Mouse (Mus musculus) heart, embryonic 12.5 days (tissue): Measurements from ENCODE around the gene Tlk1. TPM values are rescaled to one million over a fixed set of nuclear protein-coding genes. Genes with fewer than 3 reads are reported as not detected.

Experiments used
- ATAC-seq: fragments of 200-750 bp; cut with Nextera tagmentation; 2 replicates; pipeline ENCODE4 v1.8.0; 2017; ENCODE audit warnings: moderate TSS enrichment, moderate library complexity; ENCODE audit not compliant: insufficient number of reproducible peaks, low FRiP score
- H3K27ac ChIP-seq: fragments of 300-500 bp; sonication (generic); 2 replicates; pipeline ENCODE4 v1.5.1; 2016; ENCODE audit warnings: mild to moderate bottlenecking, moderate library complexity; ENCODE audit not compliant: poor library complexity, severe bottlenecking
- H3K27me3 ChIP-seq: fragments of 300-500 bp; sonication (generic); replicated peaks from 2 replicates; pipeline ENCODE4 v1.6.1; 2016; ENCODE audit warnings: mild to moderate bottlenecking, moderate library complexity
- H3K36me3 ChIP-seq: fragments of 300-500 bp; sonication (generic); 2 replicates; pipeline ENCODE4 v1.6.1; 2016; ENCODE audit warnings: mild to moderate bottlenecking, moderate library complexity
- H3K4me1 ChIP-seq: fragments of 300-500 bp; sonication (generic); replicated peaks from 2 replicates; pipeline ENCODE4 v1.6.1; 2016; ENCODE audit warnings: mild to moderate bottlenecking
- H3K4me2 ChIP-seq: fragments of 300-500 bp; sonication (generic); 2 replicates; pipeline ENCODE4 v1.6.1; 2016; ENCODE audit warnings: mild to moderate bottlenecking, moderate library complexity
- H3K4me3 ChIP-seq: fragments of 300-500 bp; sonication (generic); 2 replicates; pipeline ENCODE4 v1.5.1; 2016; ENCODE audit warnings: mild to moderate bottlenecking
- H3K9ac ChIP-seq: fragments of 300-500 bp; sonication (generic); 2 replicates; pipeline ENCODE4 v1.6.1; 2016; ENCODE audit warnings: mild to moderate bottlenecking, moderate library complexity
- H3K9me3 ChIP-seq: fragments of 300-500 bp; sonication (generic); replicated peaks from 2 replicates; pipeline ENCODE4 v1.6.1; 2016; ENCODE audit warnings: mild to moderate bottlenecking, moderate library complexity
- WGBS: fragments of 180-500 bp; shearing (Covaris S2); methylation state at CpG from one replicate; pipeline ENCODE4 v1.1.7; 2016; 5-methylcytosine and 5-hydroxymethylcytosine counted together
- polyA plus RNA-seq: library from polyadenylated mRNA; unstranded; fragments of >200 nt; fragmentation: Nextera tagmentation; extraction: Ambion mirVana; gene quantifications from 2 replicates; pipeline ENCODE4 v1.2.1, GENCODE M21; 2016

Gene Tlk1
- polyA plus RNA-seq, 1 experiment from 2014 or later, result 43.6 TPM

DNA sequence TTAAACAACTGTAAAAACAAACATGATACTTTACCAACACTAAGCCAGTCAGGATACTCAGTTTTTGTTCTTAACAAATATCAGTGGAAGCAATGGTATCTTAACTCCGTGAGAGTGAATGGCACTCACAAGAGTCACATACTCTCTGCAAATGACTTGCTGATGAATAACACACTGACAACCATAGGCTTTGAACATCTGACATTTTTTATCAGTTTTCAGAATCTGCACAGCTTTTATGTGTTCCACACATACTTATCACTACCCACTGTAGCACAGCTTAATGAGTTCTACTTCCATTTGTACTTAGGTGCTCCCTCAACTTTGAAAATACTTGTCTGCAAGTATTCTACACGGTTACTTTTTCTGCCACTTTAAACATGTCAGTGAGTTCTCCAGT, 35.3 kb downstream of the Tlk1 start:
- no peak overlapping the region for H3K4me2 ChIP-seq
- ATAC-seq, result no peak
- H3K36me3 ChIP-seq, result peaks cover 11% of the 10 kb centered on the region
- 68% methylated on average over 2 of the region's 2 CpGs for WGBS
- no peaks in the 10 kb centered on the region for H3K9me3 ChIP-seq
- no peak overlapping the region for H3K4me3 ChIP-seq
- no peak overlapping the region for H3K9ac ChIP-seq
- no peak overlapping the region for H3K27ac ChIP-seq
- H3K27me3 ChIP-seq, result no peaks in the 10 kb centered on the region
- H3K4me1 ChIP-seq, result peaks cover 13% of the 10 kb centered on the region

DNA sequence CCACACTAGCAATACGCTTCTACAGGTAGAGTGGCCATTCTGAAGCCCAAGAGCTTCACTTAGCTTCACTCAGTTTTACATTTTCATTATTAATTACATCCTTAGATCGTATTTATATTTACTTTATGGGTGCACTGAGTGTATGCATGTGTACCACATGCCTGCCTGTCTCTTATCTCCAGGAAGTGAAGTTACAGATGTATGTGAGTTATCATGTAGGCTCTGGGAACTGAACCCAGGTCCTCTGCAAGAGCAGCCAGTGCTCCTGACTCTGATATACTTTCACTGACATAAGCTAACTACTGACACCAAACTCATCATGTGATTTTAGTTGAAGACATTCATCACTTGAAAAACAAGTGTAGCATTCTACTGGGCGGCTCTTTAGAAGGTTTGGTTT, 36.2 kb downstream of the Tlk1 start:
- H3K4me3 ChIP-seq, result no peak overlapping the region
- no peak overlapping the region for H3K9ac ChIP-seq
- no peak overlapping the region for H3K27ac ChIP-seq
- H3K27me3 ChIP-seq, result no peaks in the 10 kb centered on the region
- 0 out of 2 replicates have a peak, but pooled peaks cover 3% of the 10 kb centered on the region for H3K36me3 ChIP-seq
- WGBS, result 86% methylated on average over 3 of the region's 3 CpGs
- H3K4me2 ChIP-seq, result no peak overlapping the region
- peaks cover 15% of the 10 kb centered on the region for H3K4me1 ChIP-seq
- H3K9me3 ChIP-seq, result no peaks in the 10 kb centered on the region
- ATAC-seq, result no peak

DNA sequence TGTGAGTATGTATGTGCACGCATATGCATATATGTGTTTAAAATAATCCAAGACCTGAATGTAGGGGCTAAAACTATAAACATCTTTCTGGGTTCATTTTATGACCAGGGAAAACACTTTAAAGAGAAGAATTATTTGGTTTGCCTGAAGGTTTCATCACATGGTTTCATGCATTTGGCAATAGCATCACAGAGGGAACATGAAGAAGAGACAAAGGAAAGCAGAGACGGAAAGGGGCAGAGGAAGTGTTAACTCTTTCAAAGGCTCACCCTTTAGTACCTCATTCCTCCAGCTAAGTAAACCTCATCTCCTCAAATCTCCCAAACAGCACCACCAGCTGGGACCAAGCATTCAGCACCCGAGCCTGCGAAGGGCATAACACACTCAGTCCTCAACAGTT, 41.1 kb downstream of the Tlk1 start:
- no peaks in the 10 kb centered on the region for H3K9me3 ChIP-seq
- 0 out of 2 replicates have a peak, but pooled peaks cover 10% of the 10 kb centered on the region for H3K36me3 ChIP-seq
- H3K9ac ChIP-seq, result no peak overlapping the region
- H3K4me3 ChIP-seq, result no peak overlapping the region
- H3K4me2 ChIP-seq, result no peak overlapping the region
- peaks cover 27% of the 10 kb centered on the region for H3K4me1 ChIP-seq
- WGBS, result 88% methylated on average over 4 of the region's 4 CpGs
- H3K27me3 ChIP-seq, result no peaks in the 10 kb centered on the region
- H3K27ac ChIP-seq, result no peak overlapping the region
- ATAC-seq, result no peak

DNA sequence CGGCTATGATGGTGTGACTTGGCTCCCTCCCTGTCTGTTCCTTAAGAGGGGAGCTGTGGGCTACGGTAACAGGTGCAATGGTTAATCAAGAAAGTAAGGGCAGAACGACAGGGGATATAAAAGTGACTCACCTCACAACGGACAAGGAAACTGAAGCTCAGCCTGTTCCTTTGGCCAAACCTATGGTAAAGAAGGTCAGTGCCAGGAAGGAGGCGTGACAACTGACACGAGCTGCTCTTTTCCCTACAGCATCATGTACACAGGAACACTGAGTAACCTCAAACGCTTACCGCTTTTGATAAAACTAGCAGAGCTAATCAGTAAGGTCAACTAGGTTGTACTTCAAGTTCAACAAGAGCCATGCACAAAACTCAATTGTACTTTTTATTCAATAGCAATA, 42.0 kb downstream of the Tlk1 start:
- ATAC-seq, result no peak
- 76% methylated on average over 8 of the region's 8 CpGs for WGBS
- H3K4me3 ChIP-seq, result no peak overlapping the region

DNA sequence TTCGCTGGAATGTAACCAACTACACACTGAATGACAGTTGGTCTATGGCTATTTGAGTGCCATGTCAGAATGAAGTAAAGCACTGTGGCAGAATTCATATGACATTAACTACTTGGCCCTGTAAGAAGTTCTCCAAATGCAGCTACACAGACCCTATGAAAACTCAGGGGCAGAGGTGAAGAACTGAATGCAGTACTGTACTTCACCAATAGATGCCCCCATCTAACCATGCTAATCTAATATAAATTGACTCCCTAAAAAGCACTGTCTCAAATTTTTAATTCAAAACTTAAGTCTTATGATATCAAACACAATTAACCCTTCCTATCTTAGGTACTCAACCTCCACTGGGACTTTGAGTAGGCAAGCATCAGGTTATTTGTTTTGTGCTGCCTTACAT, 45.9 kb downstream of the Tlk1 start:
- Histone ChIP-seq H3K4me3 (no peak overlapping the region), H3K4me1 (peaks cover 25% of the 10 kb centered on the region), H3K27me3 (no peaks in the 10 kb centered on the region), H3K27ac (no peak overlapping the region), H3K9ac (no peak overlapping the region), H3K9me3 (no peaks in the 10 kb centered on the region), H3K4me2 (no peak overlapping the region), H3K36me3 (peaks cover 10% of the 10 kb centered on the region; the same call in 1 of the 2 replicates)
- 98% methylated on average over 1 of the region's 1 CpGs for WGBS
- ATAC-seq, result peak; percentile 53; the same call in 1 of the 2 replicates

More for the DNA sequence above, 42.0 kb downstream of the Tlk1 start:
- H3K36me3 ChIP-seq, result peaks cover 10% of the 10 kb centered on the region; the same call in 1 of the 2 replicates
- no peaks in the 10 kb centered on the region for H3K27me3 ChIP-seq
- no peak overlapping the region for H3K4me2 ChIP-seq
- no peaks in the 10 kb centered on the region for H3K9me3 ChIP-seq
- H3K27ac ChIP-seq, result no peak overlapping the region
- H3K4me1 ChIP-seq, result peaks cover 25% of the 10 kb centered on the region
- no peak overlapping the region for H3K9ac ChIP-seq

DNA sequence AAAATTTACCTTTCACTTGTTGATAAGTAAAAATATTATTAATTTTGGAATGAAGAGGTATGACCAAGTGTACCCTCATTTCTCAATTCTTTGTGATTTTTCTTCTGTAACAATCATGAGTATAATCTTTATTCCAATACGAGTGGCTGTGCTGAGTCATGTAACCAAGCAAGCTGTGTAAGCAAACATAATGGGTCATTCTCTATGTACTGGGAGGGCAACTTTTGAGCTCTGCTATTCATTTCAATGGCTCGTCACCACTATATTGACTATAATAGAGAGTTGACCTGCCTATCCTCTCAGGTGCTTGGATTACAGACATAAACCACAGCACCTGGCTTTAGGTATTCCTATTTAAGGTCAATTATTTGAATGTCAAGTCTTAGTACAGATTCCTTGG, 48.8 kb downstream of the Tlk1 start:
- no peak for ATAC-seq
- H3K4me3 ChIP-seq, result no peak overlapping the region
- H3K9me3 ChIP-seq, result no peaks in the 10 kb centered on the region
- WGBS, result 79% methylated on average over 2 of the region's 2 CpGs
- peaks cover 4% of the 10 kb centered on the region; the same call in 1 of the 2 replicates for H3K36me3 ChIP-seq
- no peak overlapping the region for H3K9ac ChIP-seq
- no peaks in the 10 kb centered on the region for H3K27me3 ChIP-seq
- peaks cover 15% of the 10 kb centered on the region for H3K4me1 ChIP-seq
- H3K4me2 ChIP-seq, result no peak overlapping the region
- H3K27ac ChIP-seq, result no peak overlapping the region

DNA sequence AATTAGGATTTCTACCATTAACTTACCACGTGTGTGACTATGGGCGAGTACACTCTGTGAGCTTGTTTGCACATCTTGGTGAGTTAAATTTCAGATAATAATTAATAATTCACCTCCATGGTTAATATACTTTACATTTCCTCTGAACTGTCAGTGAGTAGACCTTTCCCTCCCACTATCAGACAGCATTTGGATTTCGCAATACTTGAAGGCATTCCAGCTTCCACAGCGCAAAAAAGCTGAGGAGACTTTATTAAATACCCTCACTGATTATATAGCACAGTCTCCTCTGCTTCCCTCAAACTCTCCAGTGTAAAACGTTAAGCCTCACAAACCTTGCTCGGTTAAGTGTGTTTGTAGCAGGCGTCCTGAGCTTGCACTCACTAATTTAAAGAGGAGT, 60.8 kb downstream of the Tlk1 start:
- Histone ChIP-seq H3K4me1 (no peaks in the 10 kb centered on the region), H3K4me2 (no peak overlapping the region), H3K27ac (no peak overlapping the region), H3K36me3 (peaks cover 3% of the 10 kb centered on the region; the same call in 1 of the 2 replicates), H3K4me3 (no peak overlapping the region), H3K27me3 (no peaks in the 10 kb centered on the region), H3K9ac (no peak overlapping the region), H3K9me3 (no peaks in the 10 kb centered on the region)
- no peak for ATAC-seq
- WGBS, result 82% methylated on average over 7 of the region's 7 CpGs

DNA sequence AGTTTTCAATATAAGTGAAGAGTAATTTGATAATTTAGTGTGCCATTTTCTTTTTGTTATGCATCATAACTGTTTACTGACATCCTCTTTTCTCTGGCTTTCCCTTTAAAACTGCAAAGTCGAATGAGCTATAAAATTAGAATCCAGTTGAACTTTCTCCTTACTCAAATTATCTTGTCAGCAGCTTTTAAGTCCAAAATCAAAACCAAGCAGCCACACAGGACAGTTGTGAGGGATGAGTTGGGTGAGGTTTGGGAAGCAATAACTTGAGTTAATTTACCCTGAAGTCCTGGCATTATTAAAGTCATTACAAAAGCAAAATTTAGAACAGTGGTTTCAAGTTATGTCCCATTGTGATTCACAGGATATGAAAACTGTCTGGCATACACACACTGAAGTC, 62.8 kb downstream of the Tlk1 start:
- Histone ChIP-seq H3K36me3 (no peaks in the 10 kb centered on the region; the same call in 1 of the 2 replicates), H3K27me3 (no peaks in the 10 kb centered on the region), H3K4me1 (no peaks in the 10 kb centered on the region), H3K27ac (no peak overlapping the region), H3K9me3 (no peaks in the 10 kb centered on the region), H3K4me3 (no peak overlapping the region), H3K9ac (no peak overlapping the region), H3K4me2 (no peak overlapping the region)
- 86% methylated on average over 1 of the region's 1 CpGs for WGBS
- ATAC-seq, result no peak

DNA sequence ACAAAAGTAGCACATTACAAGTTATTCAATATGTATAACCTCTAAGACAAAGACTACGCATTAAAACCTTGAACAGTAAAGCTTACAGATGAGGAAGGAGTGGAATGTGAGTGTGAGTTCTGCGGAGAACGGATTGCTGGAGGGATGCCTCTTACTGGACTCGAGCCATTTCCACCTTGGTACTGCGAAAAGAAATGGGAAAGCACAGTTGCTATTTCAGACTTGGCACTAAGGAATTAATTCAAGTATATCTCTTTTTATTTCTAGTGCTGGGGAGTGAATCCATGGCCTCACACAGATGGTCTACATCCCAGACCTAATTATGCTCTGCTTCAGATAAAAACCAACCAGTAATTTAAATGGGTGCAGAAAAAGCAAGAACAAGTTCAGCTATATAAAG, 73.4 kb downstream of the Tlk1 start:
- Histone ChIP-seq H3K36me3 (peaks cover 33% of the 10 kb centered on the region), H3K27ac (no peak overlapping the region), H3K4me3 (no peak overlapping the region), H3K4me1 (no peaks in the 10 kb centered on the region), H3K27me3 (no peaks in the 10 kb centered on the region), H3K9ac (no peak overlapping the region), H3K4me2 (no peak overlapping the region), H3K9me3 (no peaks in the 10 kb centered on the region)
- ATAC-seq, result no peak
- 96% methylated on average over 5 of the region's 5 CpGs for WGBS

DNA sequence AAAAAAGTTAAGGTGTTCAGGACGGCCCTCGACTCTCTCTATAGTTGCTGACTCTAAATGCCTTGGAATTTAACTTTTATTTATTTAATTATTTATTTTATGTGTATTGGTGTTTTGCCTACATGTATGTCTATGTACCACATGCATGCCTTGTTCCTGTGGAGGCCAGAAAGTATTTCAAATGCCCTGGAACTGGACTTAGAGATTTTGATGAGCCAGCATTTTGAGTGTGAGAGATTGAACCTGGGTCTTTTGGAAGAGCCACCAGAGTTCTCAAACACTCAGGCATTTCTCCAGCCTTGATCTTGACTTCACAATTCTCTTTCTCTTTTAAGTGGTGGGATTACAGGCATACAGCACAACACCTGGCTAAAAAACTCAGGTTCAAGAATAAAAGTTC, 73.9 kb downstream of the Tlk1 start:
- H3K9me3 ChIP-seq, result no peaks in the 10 kb centered on the region
- H3K27ac ChIP-seq, result no peak overlapping the region
- ATAC-seq, result no peak
- H3K4me3 ChIP-seq, result no peak overlapping the region
- H3K4me1 ChIP-seq, result no peaks in the 10 kb centered on the region
- 99% methylated on average over 2 of the region's 2 CpGs for WGBS
- H3K27me3 ChIP-seq, result no peaks in the 10 kb centered on the region
- peaks cover 36% of the 10 kb centered on the region for H3K36me3 ChIP-seq
- no peak overlapping the region for H3K4me2 ChIP-seq
- H3K9ac ChIP-seq, result no peak overlapping the region

DNA sequence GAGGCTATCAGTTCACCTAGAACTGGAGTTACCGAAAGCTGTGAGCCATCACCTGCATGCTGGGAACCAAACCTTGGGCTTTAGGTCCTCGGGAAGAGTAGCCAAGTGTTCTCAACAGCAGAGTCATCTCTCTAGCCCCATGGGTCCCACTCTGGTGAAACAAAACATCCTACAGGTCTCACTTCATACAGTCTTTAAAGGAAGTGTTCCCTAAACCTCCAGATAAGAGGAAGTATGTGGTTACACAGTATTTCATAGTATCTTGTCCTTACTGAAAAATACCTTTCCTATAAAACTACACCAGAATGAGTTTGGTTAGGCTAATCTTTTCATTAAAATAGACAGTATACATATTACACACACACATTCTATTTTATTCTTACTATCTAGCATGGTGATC, 82.9 kb downstream of the Tlk1 start:
- H3K9me3 ChIP-seq, result no peaks in the 10 kb centered on the region
- H3K9ac ChIP-seq, result no peak overlapping the region
- no peak overlapping the region for H3K27ac ChIP-seq
- H3K27me3 ChIP-seq, result no peaks in the 10 kb centered on the region
- ATAC-seq, result no peak
- H3K4me2 ChIP-seq, result no peak overlapping the region
- no peaks in the 10 kb centered on the region for H3K4me1 ChIP-seq
- no peak overlapping the region for H3K4me3 ChIP-seq
- H3K36me3 ChIP-seq, result peaks cover 55% of the 10 kb centered on the region
- 90% methylated on average over 2 of the region's 2 CpGs for WGBS

DNA sequence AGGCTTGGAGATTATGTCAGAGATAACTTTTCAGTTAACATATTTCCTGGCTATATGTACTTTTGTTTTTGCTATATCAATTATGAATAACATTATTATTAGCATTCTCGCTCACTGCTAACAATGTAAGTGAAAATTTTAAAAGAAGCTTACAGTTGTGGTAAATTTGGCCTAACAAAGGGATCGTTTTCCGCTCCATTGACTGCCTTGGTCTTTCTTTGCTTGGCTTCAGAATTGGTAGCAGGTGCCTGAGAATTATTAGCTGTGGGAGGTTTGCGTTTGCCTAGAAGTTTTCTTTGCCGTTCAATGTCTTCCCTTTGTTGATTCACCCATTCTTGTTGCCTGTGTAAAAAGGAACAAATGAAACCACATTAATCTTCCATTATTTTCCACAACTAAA, 83.6 kb downstream of the Tlk1 start:
- Histone ChIP-seq H3K4me2 (no peak overlapping the region), H3K4me1 (no peaks in the 10 kb centered on the region), H3K36me3 (peaks cover 61% of the 10 kb centered on the region), H3K27ac (no peak overlapping the region), H3K9ac (no peak overlapping the region), H3K9me3 (no peaks in the 10 kb centered on the region), H3K4me3 (no peak overlapping the region), H3K27me3 (no peaks in the 10 kb centered on the region)
- WGBS, result 95% methylated on average over 5 of the region's 5 CpGs
- ATAC-seq, result no peak
